Mouse (Mus musculus) myocyte (in vitro differentiated cells): ENCODE measurements around the gene Opa3. TPM values are rescaled to one million over a fixed set of nuclear protein-coding genes. Genes with fewer than 3 reads are reported as not detected.

Experiments
- H3K27me3 ChIP-seq: one replicate; pipeline ENCODE4 v1.6.1; 2011; ENCODE audit not compliant: control insufficient read depth, insufficient read depth, insufficient read length
- H3K36me3 ChIP-seq: one replicate; pipeline ENCODE4 v1.6.1; 2011; ENCODE audit not compliant: control insufficient read depth, insufficient read depth
- H3K4me2 ChIP-seq: one replicate; pipeline ENCODE4 v1.6.1; 2011; ENCODE audit warnings: low read depth, control low read depth
- H3K4me3 ChIP-seq: one replicate; pipeline ENCODE4 v1.5.1; 2011; ENCODE audit warnings: mild to moderate bottlenecking, control low read depth, moderate library complexity
- H3K79me2 ChIP-seq: one replicate; pipeline ENCODE4 v1.6.1; 2011; ENCODE audit not compliant: control insufficient read depth, insufficient read depth
- H3ac ChIP-seq: one replicate; pipeline ENCODE4 v1.6.1; 2011; ENCODE audit not compliant: control insufficient read depth, insufficient read length
- CEBPB ChIP-seq: IDR thresholded peaks from 2 replicates; pipeline ENCODE4 v1.6.1; 2011; ENCODE audit warnings: mild to moderate bottlenecking, moderate library complexity; ENCODE audit not compliant: poor library complexity, insufficient read depth, severe bottlenecking
- E2F4 ChIP-seq: IDR thresholded peaks from one replicate; pipeline ENCODE4 v1.6.1; 2011; ENCODE audit warnings: mild to moderate bottlenecking, control low read depth, moderate library complexity; ENCODE audit not compliant: insufficient read depth
- MAX ChIP-seq: IDR thresholded peaks from one replicate; pipeline ENCODE4 v1.6.1; 2011; ENCODE audit warnings: low read depth, mild to moderate bottlenecking, control low read depth
- MYOD1 ChIP-seq, 3 experiments: IDR thresholded peaks; one replicate each; pipeline ENCODE4 v1.6.1; 2011; ENCODE audit warnings: control low read depth in 2 of 3, low read depth in 2 of 3, mild to moderate bottlenecking in 2 of 3, moderate library complexity in 1 of 3; ENCODE audit not compliant: insufficient read length in 2 of 3, control insufficient read depth in 1 of 3
- MYOG ChIP-seq, 3 experiments: IDR thresholded peaks; one replicate each; pipeline ENCODE4 v1.6.1; 2011; ENCODE audit warnings: control low read depth in 2 of 3, low read depth in 2 of 3, mild to moderate bottlenecking in 2 of 3; ENCODE audit not compliant: insufficient read length in 2 of 3, control insufficient read depth in 1 of 3, insufficient read depth in 1 of 3
- POLR2A ChIP-seq: IDR thresholded peaks from one replicate; pipeline ENCODE4 v1.6.1; 2011; ENCODE audit warnings: low read depth, mild to moderate bottlenecking, control low read depth, moderate library complexity; ENCODE audit not compliant: insufficient read length
- POLR2AphosphoS2 ChIP-seq: IDR thresholded peaks from one replicate; pipeline ENCODE4 v1.6.1; 2011; ENCODE audit warnings: low read depth, control low read depth; ENCODE audit not compliant: insufficient read length
- REST ChIP-seq: IDR thresholded peaks from one replicate; pipeline ENCODE4 v1.6.1; 2011; ENCODE audit warnings: mild to moderate bottlenecking, control low read depth, moderate library complexity; ENCODE audit not compliant: insufficient read depth, insufficient read length
- SRF ChIP-seq: IDR thresholded peaks from one replicate; pipeline ENCODE4 v1.6.1; 2011; ENCODE audit warnings: low read depth; ENCODE audit not compliant: control insufficient read depth, insufficient read length
- TCF12 ChIP-seq: IDR thresholded peaks from one replicate; pipeline ENCODE4 v1.6.1; 2011; ENCODE audit warnings: mild to moderate bottlenecking, control low read depth; ENCODE audit not compliant: poor library complexity, insufficient read depth, severe bottlenecking
- TCF3 ChIP-seq: IDR thresholded peaks from one replicate; pipeline ENCODE4 v1.6.1; 2011; ENCODE audit warnings: low read depth, control low read depth; ENCODE audit not compliant: insufficient read length
- USF1 ChIP-seq: IDR thresholded peaks from one replicate; pipeline ENCODE4 v1.6.1; 2011; ENCODE audit warnings: low read depth, mild to moderate bottlenecking, control low read depth, moderate library complexity
- polyA plus RNA-seq: library from polyadenylated mRNA; unstranded; fragments of >200 nt; fragmentation: generic; extraction: Trizol; gene quantifications from one replicate; pipeline ENCODE4 v1.2.1, GENCODE M21; 2012; ENCODE audit warnings: missing spikeins

Gene Opa3
- polyA plus RNA-seq = 29.8 TPM

DNA sequence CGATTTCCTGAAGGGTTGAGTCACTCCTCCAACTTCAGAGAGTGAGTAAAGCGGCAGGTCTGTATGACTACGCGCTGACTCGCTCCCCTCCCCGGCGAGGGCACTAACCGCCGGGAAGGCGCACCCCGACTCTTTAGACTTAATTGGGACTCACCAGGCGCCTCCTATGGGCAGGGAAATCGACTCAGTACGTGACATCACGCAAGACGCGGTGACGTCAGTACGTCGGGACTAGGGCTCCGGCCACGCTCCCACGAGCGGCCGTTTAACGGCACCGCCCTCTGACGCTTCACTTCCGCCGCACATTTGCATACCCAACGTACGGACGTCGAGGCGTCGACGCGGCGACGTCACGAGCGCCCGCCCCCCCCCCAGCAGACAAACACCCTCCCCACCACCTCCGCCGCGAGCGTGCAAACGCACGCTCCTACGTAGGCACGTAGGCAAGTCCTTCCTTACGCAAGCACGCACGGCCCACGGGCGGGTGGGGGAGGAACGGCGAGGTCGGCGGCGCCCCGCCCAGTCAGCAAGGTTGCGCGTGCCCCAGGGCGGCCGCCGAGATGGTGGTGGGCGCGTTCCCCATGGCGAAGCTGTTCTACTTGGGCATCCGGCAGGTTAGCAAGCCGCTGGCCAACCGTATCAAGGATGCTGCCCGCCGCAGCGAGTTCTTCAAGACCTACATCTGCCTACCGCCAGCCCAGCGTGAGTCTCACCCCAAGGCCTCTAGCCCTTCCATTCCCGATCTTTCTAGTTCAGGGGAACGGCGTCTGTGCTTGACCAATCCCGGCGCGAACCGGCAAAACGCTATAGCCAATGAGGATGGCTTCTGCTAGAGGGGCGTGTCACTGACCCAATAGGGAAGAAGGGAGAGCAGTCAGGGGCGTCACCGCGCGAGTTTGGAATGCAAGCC is at the start of gene Opa3:
Gene Opa3, plus strand, starts transcription at position 452 of the 910 bp plus-strand sequence.
- Histone ChIP-seq H3ac (peak within 1 kb of the TSS; percentile 74), H3K27me3 (no peaks in the 10 kb centered on the region), H3K4me3 (peak within 1 kb of the TSS; percentile 73), H3K4me2 (peak within 1 kb of the TSS; percentile 83), H3K36me3 (no peaks in the 10 kb centered on the region), H3K79me2 (peaks cover 43% of the 10 kb centered on the region)
- TF ChIP-seq POLR2AphosphoS2 (peak; percentile 89), MYOG (IDR thresholded peaks at IDR 0.05; ENCODE audit: control insufficient read depth in 1 of 3, insufficient read depth in 1 of 3, insufficient read length in 2 of 3, low read depth in 2 of 3) (no peak), E2F4 (peak; percentile 85), CEBPB (0 out of 2 replicates have a peak, but pooled peaks have one; percentile 17), SRF (peak; percentile 77), POLR2A (peak; percentile 93), MYOD1 (IDR thresholded peaks at IDR 0.05; ENCODE audit: control insufficient read depth in 1 of 3, insufficient read length in 2 of 3, low read depth in 2 of 3) (peak in 1 of 3 experiments; percentile 18), TCF3 (no peak), TCF12 (no peak)

- Histone ChIP-seq H3ac (no peak overlapping the region), H3K79me2 (no peaks in the 10 kb centered on the region), H3K36me3 (no peaks in the 10 kb centered on the region), H3K4me2 (no peak overlapping the region), H3K27me3 (no peaks in the 10 kb centered on the region), H3K4me3 (no peak overlapping the region)
- TF ChIP-seq MAX (no peak), CEBPB (no peak), POLR2A (no peak), MYOD1 (IDR thresholded peaks at IDR 0.05; ENCODE audit: control insufficient read depth in 1 of 3, insufficient read length in 2 of 3, low read depth in 2 of 3) (no peak), TCF3 (no peak), SRF (no peak), REST (no peak), TCF12 (no peak)
Measured at GRCm38 (mm10) chr7:19178443-19179092, 49.6 kb upstream of the Opa3 start.

GRCm38 (mm10) chr7:19179173-19179572 is 49.0 kb upstream of the Opa3 start:
- H3ac ChIP-seq = no peak overlapping the region
- TF ChIP-seq REST (no peak), POLR2AphosphoS2 (no peak), MYOD1 (IDR thresholded peaks at IDR 0.05; ENCODE audit: control insufficient read depth in 1 of 3, insufficient read length in 2 of 3, low read depth in 2 of 3) (no peak), E2F4 (no peak), MAX (no peak), SRF (no peak), MYOG (IDR thresholded peaks at IDR 0.05; ENCODE audit: control insufficient read depth in 1 of 3, insufficient read depth in 1 of 3, insufficient read length in 2 of 3, low read depth in 2 of 3) (no peak), TCF12 (no peak), USF1 (no peak), POLR2A (no peak), CEBPB (no peak)
- H3K4me3 ChIP-seq = no peak overlapping the region
- H3K79me2 ChIP-seq = no peaks in the 10 kb centered on the region
- H3K4me2 ChIP-seq = no peak overlapping the region
- H3K27me3 ChIP-seq = no peaks in the 10 kb centered on the region
- H3K36me3 ChIP-seq = no peaks in the 10 kb centered on the region

GRCm38 (mm10) chr7:19179936-19180335 is 48.2 kb upstream of the Opa3 start:
- H3K79me2 ChIP-seq = no peaks in the 10 kb centered on the region
- TF ChIP-seq MYOD1 (IDR thresholded peaks at IDR 0.05; ENCODE audit: control insufficient read depth in 1 of 3, insufficient read length in 2 of 3, low read depth in 2 of 3) (no peak), MAX (no peak), TCF3 (no peak), SRF (no peak), POLR2A (no peak), MYOG (IDR thresholded peaks at IDR 0.05; ENCODE audit: control insufficient read depth in 1 of 3, insufficient read depth in 1 of 3, insufficient read length in 2 of 3, low read depth in 2 of 3) (no peak)
- H3K4me2 ChIP-seq = no peak overlapping the region
- no peaks in the 10 kb centered on the region for H3K27me3 ChIP-seq
- no peaks in the 10 kb centered on the region for H3K36me3 ChIP-seq
- H3ac ChIP-seq = no peak overlapping the region
- H3K4me3 ChIP-seq = no peak overlapping the region
